Mouse (Mus musculus): ENCODE results near the gene Dhx37.

The Dhx37 gene

DNA sequence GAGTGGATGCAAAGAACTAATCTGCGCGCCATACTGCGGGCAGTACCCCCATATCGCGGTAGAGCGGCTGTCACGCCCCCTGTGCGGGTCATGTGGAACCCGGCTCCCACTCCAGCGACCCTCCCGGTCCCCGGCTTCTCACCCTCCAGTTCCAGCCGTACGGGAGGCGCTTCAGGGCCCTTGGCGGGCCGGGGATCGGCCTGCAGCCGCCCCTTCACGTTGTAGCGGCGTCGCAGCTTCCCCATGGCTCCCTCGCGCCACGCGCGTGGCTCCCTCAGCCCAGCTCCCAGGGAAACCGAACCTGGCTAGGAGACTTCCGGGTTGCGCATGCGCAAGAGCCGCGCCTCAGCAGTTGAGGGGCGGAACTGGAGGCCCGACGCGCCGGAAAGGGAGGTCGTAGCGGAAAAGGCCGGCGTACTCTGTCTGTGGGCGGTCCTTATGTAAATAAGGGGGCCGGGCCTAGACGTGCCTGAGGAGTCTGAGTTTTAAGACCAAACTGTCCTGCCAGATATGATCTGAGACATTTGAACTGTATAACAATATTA is at the start of gene Dhx37:
Gene Dhx37 (minus strand): TSS at position 329 of the 545 bp plus-strand sequence.
- DNase-seq (ENCODE audit: low spot score in 2 of 2): peak; percentile 89 to 90

DNA sequence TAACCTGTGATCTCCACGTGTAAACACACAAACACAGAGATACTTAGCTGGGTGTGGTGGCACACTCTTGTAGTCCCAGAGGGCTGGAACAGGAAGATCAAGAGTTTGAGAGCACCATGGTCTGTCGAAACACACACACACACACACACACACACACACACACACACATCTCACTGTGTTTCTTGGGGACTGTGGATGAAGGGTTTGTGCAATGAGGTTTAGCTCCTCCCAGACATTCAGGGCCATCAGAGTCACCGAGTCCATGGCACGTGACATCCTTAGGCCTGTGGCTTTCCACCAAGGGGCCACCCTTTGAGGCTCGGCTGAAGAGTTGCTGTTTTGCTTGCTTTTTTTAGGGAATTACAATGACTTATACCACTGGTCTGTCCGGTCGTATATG is 48.6 kb upstream of the Dhx37 start:
- no peak for DNase-seq (ENCODE audit: low spot score in 2 of 2)

DNA sequence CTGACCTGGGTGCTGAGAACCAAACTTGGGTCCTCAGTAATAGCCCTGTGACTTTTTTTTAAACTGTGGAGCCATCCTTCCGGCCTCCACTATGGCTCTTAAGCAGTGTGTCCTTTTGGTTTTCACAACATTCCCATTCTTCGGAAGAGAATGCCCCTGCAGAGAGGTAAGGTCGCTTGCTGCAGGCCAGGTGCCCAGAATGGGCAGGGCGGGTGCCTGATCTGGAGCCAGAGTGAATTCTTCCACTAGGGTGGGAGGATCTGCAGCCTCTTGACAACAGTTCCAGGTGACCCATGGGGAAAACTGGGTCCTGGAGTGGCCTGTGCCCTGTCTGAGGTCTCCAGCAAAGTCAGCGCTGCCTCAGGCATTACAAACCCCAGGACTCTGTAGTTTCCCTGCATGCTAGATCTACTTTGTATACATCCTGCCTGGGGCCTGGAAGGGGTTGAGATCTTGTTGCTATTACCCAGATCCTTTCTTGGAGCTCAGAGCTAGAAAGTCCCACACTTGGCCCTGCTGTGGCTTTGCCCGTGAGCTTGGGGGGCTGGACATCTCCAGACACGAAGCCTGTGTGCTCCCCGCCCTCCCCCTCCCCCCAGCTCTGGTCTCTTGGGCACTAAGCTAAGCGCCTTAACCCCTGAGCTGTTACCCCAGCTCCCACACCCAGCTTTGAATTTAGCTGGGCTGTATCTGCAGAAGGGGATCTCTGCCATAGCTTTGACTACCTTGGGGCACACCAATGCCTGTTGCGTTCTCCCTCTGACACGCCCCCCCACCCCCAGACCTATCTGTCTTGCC is 46.7 kb upstream of the Dhx37 start:
- DNase-seq (ENCODE audit: low spot score in 2 of 2): no peak

DNA sequence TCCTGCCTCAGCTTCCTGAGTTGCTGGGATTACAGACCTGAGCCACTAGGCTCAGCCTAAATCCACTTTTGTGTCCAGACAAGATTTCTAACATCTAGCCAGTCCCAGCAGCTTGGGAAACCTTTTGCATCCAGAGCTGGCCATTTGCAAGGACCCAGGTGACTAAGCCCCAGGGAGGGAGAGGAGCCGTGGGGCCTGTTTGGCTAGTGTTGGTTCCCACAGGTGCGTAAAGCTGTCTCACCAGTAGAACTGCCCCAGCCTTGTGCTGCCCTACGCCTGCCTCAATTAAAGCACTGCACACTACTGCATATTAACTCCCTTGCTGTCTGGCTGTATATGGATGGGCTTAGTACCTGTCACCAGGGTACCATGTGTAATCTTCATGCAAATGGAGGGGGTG is 45.5 kb upstream of the Dhx37 start:
- DNase-seq (ENCODE audit: low spot score in 2 of 2): no peak

DNA sequence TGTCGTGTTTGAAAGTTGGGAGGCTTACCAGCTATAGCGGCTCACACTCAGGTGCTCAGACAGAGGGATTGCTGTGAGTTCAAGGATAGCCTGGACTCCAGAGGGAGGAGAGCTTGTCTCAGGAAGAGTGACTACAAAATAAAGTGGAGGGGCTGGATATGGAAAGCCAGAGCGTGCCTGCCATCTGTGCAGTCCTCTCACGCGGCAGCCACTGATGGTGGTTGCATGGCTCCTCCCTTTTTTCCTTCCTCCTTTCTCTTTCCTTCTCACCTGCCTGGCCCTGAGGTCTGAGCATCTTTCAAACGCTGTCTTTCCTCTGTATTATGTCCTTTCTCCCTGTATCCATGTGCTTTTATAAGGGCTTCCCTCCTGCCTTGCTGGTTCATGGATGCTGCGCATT is 44.1 kb upstream of the Dhx37 start:
- DNase-seq (ENCODE audit: low spot score in 2 of 2): no peak

DNA sequence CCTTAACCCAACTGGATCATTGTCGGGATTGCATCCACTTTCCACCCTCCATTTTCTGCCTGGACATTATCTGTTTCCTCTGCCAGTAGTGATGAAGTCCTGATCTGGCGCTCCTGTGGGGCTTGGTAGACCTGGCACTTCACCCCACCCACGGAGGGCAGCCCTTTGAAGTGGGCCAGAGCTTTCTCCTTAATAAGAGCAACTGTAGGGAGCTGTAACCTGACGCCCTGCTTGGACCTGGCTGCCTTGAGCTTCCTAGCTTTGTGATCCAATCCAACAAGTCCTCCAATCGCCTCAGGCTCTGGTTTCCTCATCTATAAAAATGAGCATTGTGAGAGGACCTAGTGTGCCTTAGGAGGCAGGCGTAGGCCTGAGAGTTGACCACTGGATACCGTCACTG is 43.6 kb upstream of the Dhx37 start:
- DNase-seq (ENCODE audit: low spot score in 2 of 2): no peak

DNA sequence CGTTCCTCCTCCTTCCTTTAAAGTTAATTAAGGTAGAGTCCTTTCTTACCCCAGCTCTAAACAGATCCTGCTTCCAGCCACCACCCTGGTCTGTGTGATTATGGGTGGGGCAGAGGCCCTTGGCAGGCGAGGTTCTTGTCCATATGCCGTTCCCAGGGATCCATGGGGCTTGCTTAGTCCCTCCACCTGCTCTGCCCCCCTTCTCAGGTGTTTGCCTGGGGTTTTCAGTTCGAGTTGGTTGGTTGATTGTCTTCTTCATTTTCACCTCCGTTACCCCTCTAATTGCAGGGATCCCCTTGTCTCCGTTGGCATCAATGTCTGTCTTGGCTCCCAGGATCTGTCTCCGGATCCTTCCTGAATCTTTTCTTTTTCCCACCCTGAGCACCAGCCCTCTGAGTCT is 42.9 kb upstream of the Dhx37 start:
- no peak for DNase-seq (ENCODE audit: low spot score in 2 of 2)

DNA sequence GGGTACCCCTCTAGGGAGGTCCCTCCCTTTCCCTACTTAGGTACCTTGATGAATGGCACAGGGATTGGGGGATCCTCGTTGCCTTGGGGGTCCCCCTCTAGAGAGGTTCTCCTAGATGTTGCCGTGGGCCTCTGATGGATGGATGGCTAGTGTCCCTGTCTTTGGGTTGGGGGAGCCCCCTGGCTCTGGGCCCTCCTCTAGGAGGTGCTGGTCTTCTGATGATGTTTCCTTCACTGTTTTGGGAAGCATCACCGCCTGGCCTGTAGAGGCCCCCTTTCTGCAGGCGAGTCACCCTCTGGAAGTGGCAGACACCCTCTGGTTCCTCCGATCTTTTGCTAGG is 42.3 kb upstream of the Dhx37 start:
- no peak for DNase-seq (ENCODE audit: low spot score in 2 of 2)

DNA sequence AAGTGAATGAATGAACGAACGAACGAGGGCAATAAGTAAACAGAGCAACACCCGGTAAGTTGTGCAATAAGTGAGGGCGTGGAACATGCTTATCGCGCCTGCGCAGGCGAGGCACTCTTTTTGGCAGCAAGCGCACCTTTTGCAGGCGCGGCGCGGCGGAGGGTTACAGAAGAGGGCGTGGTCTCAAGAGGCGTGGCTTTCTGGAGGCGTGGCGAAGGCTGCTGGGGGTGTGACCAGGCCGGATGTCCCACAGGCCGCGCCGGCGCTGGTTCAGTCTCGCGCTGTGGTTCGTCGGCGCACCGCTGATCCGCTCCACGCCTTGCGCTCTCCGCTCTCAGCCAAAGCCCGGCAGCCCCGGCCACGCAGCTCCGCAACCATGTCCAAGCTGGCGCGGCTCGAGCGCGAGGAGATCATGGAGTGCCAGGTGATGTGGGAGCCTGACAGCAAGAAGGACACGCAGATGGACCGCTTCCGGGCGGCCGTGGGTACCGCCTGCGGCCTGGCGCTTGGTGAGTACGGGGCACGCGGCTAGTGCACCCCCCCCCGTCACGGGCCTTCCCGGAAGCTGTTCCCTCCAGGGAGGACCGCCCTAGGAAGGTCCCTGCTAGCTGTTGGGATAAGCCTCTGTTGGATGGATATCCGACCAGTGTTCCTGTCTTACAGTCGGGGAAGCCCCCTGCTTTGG is 41.8 kb upstream of the Dhx37 start, which contains the start of gene Aacs:
Gene Aacs (plus strand): TSS at position 214 of the 685 bp plus-strand sequence.
- peak; percentile 98 to 99 for DNase-seq (ENCODE audit: low spot score in 2 of 2)

DNA sequence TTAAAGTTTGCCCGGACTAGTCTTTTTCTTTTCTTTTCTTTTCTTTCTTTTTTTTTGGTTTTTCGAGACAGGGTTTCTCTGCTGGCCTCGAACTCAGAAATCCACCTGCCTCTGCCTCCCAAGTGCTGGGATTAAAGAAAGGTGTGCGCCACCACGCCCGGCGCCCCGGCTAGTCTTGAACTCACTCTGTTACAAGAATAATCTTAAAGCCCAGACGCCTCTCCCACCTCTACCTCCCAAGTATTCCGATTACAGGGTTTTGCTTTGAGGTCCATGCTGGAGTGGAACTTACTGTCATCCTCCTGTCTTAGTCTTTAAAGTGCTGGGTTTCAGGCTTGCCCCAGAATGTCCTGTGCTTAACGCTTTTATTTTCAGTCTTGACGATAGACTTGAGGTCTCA is 41.1 kb upstream of the Dhx37 start:
- no peak for DNase-seq (ENCODE audit: low spot score in 2 of 2)

DNA sequence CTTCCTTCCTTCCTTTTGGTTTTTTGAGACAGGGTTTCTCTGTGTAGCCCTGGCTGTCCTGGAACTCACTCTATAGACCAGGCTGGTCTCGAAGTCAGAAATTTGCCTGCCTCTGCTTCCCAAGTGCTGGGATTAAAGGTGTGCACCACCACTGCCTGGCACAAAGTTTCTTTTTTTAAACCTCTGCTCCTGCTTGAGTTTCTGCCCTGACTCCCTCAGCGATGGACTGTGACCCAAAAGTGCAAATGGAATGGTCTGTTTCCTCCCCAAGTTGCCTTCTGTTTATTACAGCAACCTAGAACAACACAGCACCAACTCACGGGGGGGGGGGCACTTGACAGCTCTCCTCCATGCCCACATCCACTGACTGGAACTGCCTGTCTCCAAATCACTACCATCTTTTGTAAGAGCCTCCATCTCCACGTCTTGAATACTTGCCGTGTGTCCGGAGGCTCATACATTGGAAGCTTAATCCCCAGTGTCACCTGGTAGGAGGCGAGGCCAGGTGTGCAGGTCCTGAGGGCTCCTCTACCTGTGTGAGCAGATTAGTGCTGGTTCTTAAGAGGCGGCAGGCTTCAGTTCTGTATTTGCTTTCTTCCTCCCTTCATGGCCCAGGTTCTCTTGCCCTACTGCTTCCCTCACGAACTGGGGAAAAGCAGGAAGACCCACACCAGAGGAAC is 39.0 kb upstream of the Dhx37 start:
- DNase-seq (ENCODE audit: low spot score in 2 of 2): no peak

DNA sequence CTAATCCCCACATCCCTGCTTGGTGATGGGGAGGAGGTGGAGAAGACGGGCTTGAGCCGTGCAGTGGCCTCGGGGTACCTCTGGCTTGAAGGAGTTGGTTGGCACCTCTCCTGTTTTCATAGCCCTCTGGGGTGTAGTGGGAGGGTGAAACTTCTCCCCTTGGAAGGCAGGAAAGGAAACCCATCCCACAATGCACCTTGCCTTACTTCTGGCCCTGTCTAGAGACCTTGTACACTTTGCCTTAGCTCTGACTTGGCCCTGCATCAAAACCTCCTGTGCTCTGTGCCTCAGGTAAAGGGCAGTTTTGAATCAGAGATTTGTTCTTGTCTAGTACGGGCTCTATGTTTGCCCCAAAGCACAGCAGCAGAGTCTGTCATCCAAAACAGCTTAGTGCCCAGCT is 36.8 kb upstream of the Dhx37 start:
- DNase-seq (ENCODE audit: low spot score in 2 of 2): no peak

DNA sequence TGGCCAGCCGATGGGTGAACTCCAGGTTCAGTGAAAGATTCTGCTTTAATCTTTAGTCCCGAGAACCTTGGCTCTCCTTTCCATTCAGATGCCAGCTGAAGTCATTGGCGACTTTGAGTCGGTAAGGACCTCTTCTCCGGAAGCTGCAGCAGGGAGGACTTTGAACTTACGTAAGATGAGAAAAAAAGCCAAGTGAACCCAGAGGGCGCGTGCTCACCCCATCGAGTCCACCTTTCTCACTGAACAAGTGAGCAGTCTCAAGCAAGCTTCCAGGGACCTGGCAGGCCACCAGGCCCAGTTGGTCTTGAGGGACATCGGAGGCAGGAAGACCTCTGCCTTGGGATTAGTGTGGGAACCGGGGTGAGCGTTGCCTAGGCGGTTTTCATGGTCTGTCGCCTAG is 33.3 kb upstream of the Dhx37 start:
- no peak for DNase-seq (ENCODE audit: low spot score in 2 of 2)

DNA sequence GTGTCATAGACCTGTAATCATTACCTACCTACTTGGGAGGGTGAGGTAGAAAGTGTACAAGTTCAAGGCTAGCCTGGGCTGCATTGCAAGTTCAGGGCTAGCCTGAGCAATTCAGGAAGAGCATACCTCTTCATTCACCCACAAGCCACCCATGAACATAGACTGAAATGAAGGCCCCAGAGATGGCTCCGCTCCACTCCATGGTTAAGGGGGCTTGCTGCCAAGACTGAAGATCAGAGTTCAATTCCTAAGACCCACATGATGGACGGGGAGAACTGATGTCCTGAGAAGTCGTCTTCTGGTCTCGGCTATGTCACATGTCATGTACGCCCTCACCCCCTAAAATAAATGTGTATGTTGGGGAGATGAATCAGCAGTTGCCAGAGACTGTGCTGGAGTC is 32.6 kb upstream of the Dhx37 start:
- no peak for DNase-seq (ENCODE audit: low spot score in 2 of 2)

DNA sequence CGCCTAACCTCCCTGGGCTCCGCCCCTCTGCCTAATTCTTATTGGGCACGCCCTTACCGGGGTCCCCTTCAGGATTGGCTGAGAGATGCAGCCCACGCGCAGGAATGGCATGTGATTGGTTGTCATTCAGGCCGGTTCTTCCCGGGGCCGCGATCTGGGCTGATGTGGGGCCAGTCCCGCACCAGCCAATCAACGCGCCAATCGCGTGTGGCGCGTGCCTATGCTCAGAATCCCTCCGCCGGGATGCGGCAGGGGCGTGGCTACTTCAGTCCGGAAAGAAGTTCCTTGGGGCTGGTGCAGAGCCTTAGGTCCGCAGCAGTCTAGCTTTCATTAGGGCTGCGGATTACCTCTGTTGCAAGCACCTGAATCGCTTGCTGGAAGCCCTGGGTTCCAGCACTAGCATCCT is 31.8 kb upstream of the Dhx37 start:
- DNase-seq (ENCODE audit: low spot score in 2 of 2): peak; percentile 93 to 97

DNA sequence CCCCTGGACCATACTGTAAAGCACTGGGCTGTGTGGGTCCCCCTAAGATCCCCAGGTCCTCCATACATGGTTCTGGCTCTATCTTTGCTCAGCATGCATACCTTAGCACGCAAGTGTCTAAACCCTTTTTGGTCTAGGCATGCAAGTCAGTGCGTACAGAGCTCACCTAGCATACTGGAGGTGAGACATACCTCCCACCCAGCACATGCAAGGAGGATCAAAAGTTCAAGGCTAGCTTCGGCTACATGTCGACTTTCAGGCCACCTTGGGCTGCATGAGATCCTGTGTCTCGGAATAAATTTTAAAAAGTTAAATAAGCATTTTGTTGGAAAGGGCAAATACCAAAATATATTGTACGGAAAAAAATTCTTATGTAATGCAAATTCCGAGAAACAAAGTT is 31.3 kb upstream of the Dhx37 start:
- no peak for DNase-seq (ENCODE audit: low spot score in 2 of 2)

DNA sequence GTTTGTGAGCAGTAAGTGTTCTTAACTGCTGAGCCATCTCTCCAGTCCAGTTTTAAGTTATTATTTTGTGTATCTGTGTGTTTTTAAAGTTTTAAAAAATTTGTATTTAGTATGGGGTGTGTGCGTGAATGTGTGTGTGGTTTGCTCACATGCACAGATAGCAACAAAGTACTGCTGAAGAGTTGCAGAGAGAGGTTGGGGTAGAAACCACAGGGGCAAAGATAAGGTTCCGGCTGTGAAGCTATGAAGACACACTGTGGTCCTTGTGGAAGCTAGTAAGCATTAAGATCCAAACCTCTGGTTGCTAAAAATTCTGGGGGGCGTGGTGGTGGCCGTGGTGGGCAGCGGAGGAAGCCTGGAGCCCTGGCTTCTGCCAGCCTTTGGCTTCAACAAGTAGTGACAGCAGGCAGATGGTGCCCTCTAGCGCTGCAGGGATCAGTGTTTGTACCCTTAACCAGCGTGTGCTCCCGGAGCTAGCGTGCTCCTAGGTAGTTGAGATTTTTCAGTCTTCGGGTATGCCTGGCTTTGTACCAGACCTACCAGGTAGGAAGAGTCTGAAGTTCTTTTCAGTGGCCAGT is 28.0 kb upstream of the Dhx37 start:
- DNase-seq (ENCODE audit: low spot score in 2 of 2): peak; percentile 51 to 70

DNA sequence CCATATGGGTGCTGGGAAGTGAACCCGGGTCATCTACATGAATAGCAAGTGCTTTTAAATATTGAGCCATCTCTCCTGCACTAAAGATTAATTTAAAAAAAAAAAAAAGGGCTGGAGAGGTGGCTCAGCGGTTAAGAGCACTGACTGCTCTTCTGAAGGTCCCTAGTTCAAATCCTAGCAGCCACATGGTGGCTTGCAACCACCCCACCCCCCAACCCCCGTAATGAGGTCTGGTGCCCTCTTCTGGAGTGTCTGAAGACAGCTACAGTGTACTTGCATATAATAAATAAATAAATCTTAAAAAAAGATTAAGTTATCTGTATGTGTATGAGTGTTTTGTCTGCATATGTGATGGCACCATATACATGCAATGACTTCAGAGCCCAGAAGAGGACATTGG is 26.7 kb upstream of the Dhx37 start:
- no peak for DNase-seq (ENCODE audit: low spot score in 2 of 2)

DNA sequence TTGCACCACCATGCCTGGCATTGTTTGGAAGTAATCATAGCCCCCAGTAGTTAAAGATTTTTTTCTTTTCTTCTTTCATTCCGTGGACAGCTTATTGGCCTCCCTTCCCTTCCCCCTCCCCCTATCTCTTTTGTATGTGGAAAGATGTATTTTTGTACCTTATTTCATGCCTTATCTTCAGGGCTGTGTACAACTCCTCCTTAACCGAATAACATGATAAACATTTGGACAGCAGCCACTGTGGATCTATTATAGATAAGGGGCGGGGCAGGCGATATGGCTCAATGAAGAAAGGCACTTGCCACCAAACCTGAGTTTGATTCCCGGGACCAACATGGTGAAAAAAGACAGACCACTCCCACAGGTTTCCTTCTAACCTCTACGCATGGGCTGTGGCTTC is 23.6 kb upstream of the Dhx37 start:
- no peak for DNase-seq (ENCODE audit: low spot score in 2 of 2)

DNA sequence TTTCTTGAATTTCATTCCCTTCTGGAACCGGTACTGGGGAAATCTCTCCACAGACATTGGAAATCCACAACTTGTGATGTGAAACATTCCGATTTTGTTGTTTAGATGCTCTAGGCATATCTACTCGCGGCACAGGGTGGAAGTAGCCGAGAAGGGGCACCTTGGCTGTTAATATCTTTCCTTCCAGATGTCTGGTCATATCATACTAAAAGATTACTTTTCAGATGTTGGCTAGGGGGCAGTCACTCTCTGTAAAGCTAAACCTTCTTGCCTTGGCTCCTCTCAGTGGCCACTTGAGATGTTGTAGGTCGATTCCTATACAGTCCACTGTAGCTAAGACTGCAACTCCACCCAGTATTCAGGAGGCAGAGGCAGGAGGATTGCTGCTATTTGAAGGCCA is 22.2 kb upstream of the Dhx37 start:
- no peak for DNase-seq (ENCODE audit: low spot score in 2 of 2)

DNA sequence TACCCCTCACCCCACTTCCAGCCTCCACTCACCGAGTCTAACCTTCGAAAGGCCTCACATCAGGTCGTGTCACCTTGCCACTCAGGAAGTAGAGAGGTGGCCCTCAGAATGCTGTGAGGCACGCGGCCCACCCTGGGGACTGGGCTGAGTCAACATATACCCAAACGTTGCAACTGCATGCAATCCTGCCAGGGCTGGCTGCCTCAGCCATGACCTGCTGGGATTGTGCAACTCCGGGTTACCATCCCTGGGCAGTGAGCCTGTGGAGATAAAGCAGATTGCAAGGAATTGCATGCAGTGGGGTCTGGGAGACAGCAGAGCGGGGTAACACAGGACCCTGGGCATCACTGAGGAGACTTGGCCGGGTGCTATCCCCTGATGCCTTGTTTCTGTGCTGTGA is 18.7 kb upstream of the Dhx37 start:
- DNase-seq (ENCODE audit: low spot score in 2 of 2): no peak

DNA sequence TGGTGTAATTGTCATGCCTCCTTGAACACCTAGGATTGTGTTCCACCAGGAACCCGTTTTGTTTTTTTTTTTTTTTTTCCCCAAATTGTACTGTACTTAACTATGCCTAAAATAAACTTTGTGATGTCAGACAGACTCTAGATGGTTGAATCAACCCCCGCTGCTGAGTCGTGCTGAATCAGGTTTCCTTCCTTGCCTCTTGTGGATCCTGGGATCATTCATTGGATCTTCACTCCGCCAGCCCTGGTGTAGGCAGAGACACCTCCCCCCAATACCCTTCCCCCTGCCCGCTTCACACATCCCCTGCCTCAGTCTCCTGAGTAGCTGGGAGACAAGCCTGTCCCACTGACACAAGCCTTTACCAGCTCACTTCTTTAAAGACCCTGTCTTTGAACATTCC is 15.4 kb upstream of the Dhx37 start:
- DNase-seq (ENCODE audit: low spot score in 2 of 2): no peak
